Mouse (Mus musculus) G1E (cell line): ENCODE results near the gene Rtn4rl1.

Source experiments
- CTCF ChIP-seq: IDR thresholded peaks from 2 replicates; pipeline ENCODE4 v1.5.1; 2012; ENCODE audit warnings: low read depth, low read length, inconsistent platforms, mixed read lengths
- TAL1 ChIP-seq: conservative IDR thresholded peaks from 2 replicates; pipeline ENCODE4 v1.6.1; 2012; ENCODE audit warnings: low read depth, low read length, inconsistent platforms, mixed read lengths

DNA sequence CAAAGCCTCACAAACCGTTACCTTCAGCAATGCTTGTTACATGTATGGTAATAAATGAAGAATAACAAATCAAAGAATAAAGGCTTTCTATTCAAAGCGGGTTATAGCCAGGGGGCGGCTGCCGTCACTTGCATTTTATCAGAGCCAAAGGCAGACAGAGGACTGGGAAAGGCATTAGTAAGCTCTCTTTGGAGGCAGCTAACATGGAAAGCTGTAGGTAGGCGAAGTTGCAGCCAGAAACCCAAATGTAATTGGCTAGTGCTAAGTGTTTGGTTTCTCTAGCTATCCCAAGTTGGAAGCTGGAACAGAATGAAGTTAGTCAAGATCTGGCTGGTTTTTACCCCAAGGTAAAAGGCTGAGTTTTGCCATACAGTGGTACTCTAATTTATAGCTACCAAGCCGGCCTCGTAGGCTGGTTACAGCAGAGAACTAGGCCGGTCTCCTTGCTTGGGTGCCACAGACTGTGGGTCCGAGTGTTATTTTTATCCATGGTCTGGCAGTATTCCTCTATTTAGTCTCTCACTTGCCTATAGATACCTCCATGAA is 49.2 kb downstream of the Rtn4rl1 start:
- TF ChIP-seq CTCF, result no peak
- no peak for TF ChIP-seq TAL1
